Mouse (Mus musculus): Measurements from ENCODE around the gene Washc4.

DNA sequence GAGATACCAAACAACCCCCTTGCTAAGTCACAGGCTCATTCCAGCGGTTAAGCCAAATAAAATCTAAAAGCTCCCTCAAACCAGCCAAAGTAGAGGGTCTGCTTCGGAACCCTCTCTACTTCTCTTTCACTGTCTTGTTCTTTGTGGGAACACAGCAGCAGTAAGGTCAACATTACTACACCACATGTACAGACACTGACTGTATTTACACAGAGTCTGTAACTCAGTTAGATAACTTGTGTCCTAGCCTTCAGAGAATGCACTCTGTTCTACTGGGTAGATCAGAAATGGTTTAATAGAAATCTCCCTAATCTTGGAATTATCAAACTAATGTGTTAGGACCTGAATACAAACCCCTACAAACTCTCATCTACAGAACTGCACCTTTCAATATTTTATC, 92.6 kb downstream of the Washc4 start:
- TF ChIP-seq CTCF (IDR thresholded peaks at IDR 0.05; ENCODE audit: insufficient read depth, low read length) (no peak), POLR2A (IDR thresholded peaks at IDR 0.05; ENCODE audit: borderline replicate concordance, extremely low read depth, low read depth, low read length) (no peak)

All from lung, adult 2 months (tissue).